Mouse (Mus musculus) heart, postnatal 14 days (tissue): ENCODE measurements around the gene Acin1. TPM values are rescaled to one million over a fixed set of nuclear protein-coding genes. Genes with fewer than 3 reads are reported as not detected.
"Not testable (repeated sequence)": the region's sequence is repeated elsewhere in the genome, so short reads cannot be mapped to it uniquely, and the experiment has no call there.

Source experiments
- DNase-seq, 2 experiments: peaks; one replicate each; pipeline ENCODE4 v3.0.0; 2021 to 2022
- intact Hi-C: fragments of 180-260 bp; cut with DNase I; formaldehyde crosslinking; loops from one replicate; pipeline ENCODE4 v1.15.1; 2025
- total RNA-seq, 2 experiments: library from RNA; stranded (reverse); gene quantifications; 2 replicates each; pipeline ENCODE4 v1.2.3; 2021

Gene Acin1
- total RNA-seq, 2 experiments from 2014 or later: 105 to 106 TPM

- peak; percentile 86 to 87 for DNase-seq
- intact Hi-C loops: no loop called here
These were observed 68.8 kb downstream of the Acin1 start, which contains the start of gene Psmb5 for GRCm38 (mm10) chr14:54617897-54618365. Psmb5 (minus strand) TSS chr14:54618022.

- no peak for DNase-seq
- intact Hi-C loops: no loop called here
These were observed 69.4 kb downstream of the Acin1 start for GRCm38 (mm10) chr14:54617152-54617896.

GRCm38 (mm10) chr14:54616226-54616825 lies 70.4 kb downstream of the Acin1 start:
- intact Hi-C loops: no loop called here
- no peak for DNase-seq

- intact Hi-C loops: not testable (repeated sequence)
These were observed 72.6 kb downstream of the Acin1 start for GRCm38 (mm10) chr14:54614130-54614529.

GRCm38 (mm10) chr14:54610648-54611047 lies 76.1 kb downstream of the Acin1 start:
- DNase-seq: no peak
- intact Hi-C loops: no loop called here

More at GRCm38 (mm10) chr14:54614130-54614529, 72.6 kb downstream of the Acin1 start:
- not testable (repeated sequence) for DNase-seq

- intact Hi-C loops: loop anchor here (5.0 kb wide), 1 partner anchor 32 kb away; the partner anchor contains the start of genes Cdh24 and Gm17606
- DNase-seq: peak in 1 of 2 experiments; percentile 37
These were observed 76.8 kb downstream of the Acin1 start for GRCm38 (mm10) chr14:54609962-54610361.

GRCm38 (mm10) chr14:54609245-54609644 lies 77.5 kb downstream of the Acin1 start:
- intact Hi-C loops: loop anchor here (5.0 kb wide), 1 partner anchor 33 kb away; the partner anchor contains the start of genes Cdh24 and Gm17606
- DNase-seq: no peak

GRCm38 (mm10) chr14:54607226-54607625 lies 79.5 kb downstream of the Acin1 start:
- intact Hi-C loops: loop anchor here (5.0 kb wide), 1 partner anchor 35 kb away; the partner anchor contains the start of genes Cdh24 and Gm17606
- no peak for DNase-seq

GRCm38 (mm10) chr14:54605752-54606321 lies 80.9 kb downstream of the Acin1 start, which contains the start of gene 4931414P19Rik:
4931414P19Rik (minus strand) TSS chr14:54605993.
- intact Hi-C loops: loop anchor here (5.0 kb wide), 1 partner anchor 36 kb away; the partner anchor contains the start of genes Cdh24 and Gm17606
- DNase-seq: peak; percentile 88 to 89

- intact Hi-C loops: no loop called here
These were observed 83.0 kb downstream of the Acin1 start for GRCm38 (mm10) chr14:54603686-54604085.

GRCm38 (mm10) chr14:54603038-54603654 lies 83.6 kb downstream of the Acin1 start:
- peak; percentile 94 to 97 for DNase-seq
- intact Hi-C loops: no loop called here

More at GRCm38 (mm10) chr14:54603686-54604085, 83.0 kb downstream of the Acin1 start:
- no peak for DNase-seq

- peak in 1 of 2 experiments; percentile 25 for DNase-seq
- intact Hi-C loops: no loop called here
These were observed 84.1 kb downstream of the Acin1 start for GRCm38 (mm10) chr14:54602613-54603012.

- intact Hi-C loops: no loop called here
- no peak for DNase-seq
These were observed 85.1 kb downstream of the Acin1 start for GRCm38 (mm10) chr14:54601601-54602000.

GRCm38 (mm10) chr14:54597084-54597483 lies 89.6 kb downstream of the Acin1 start:
- intact Hi-C loops: no loop called here
- DNase-seq: no peak

- intact Hi-C loops: no loop called here
These were observed 91.9 kb downstream of the Acin1 start for GRCm38 (mm10) chr14:54594631-54595414.

GRCm38 (mm10) chr14:54594055-54594454 lies 92.7 kb downstream of the Acin1 start:
- intact Hi-C loops: no loop called here
- no peak for DNase-seq

More at GRCm38 (mm10) chr14:54594631-54595414, 91.9 kb downstream of the Acin1 start:
- DNase-seq: no peak

- intact Hi-C loops: no loop called here
- peak; percentile 60 to 71 for DNase-seq
These were observed 94.3 kb downstream of the Acin1 start for GRCm38 (mm10) chr14:54592319-54592934.
